Mouse (Mus musculus) heart, adult 2 months (tissue): ENCODE measurements around the gene Fxyd2. TPM values are rescaled to one million over a fixed set of nuclear protein-coding genes. Genes with fewer than 3 reads are reported as not detected.

ENCODE experiments used
- DNase-seq, 2 experiments: peaks; one replicate each; pipeline ENCODE4 v3.0.0; 2021
- H3K27ac ChIP-seq: fragments of 200-600 bp; 2 replicates; pipeline ENCODE4 v1.8.1; 2022
- H3K27me3 ChIP-seq: fragments of 200-500 bp; 2 replicates; pipeline ENCODE4 v1.6.1; 2012; ENCODE audit warnings: mild to moderate bottlenecking, low read length, inconsistent platforms, mixed read lengths; ENCODE audit not compliant: control insufficient read depth, insufficient read depth
- H3K36me3 ChIP-seq: fragments of 200-500 bp; 2 replicates; pipeline ENCODE4 v1.6.1; 2012; ENCODE audit warnings: low read length, inconsistent platforms; ENCODE audit not compliant: control insufficient read depth, insufficient read depth
- H3K4me1 ChIP-seq: fragments of 200-500 bp; 2 replicates; pipeline ENCODE4 v1.6.1; 2011; ENCODE audit warnings: low read length; ENCODE audit not compliant: control insufficient read depth, insufficient read depth
- H3K4me3 ChIP-seq: fragments of 200-600 bp; 2 replicates; pipeline ENCODE4 v1.8.1; 2022
- H3K79me2 ChIP-seq: fragments of 200-500 bp; replicated peaks from 2 replicates; pipeline ENCODE4 v1.6.1; 2012; ENCODE audit warnings: mild to moderate bottlenecking, inconsistent platforms, low read length, moderate library complexity, mixed read lengths; ENCODE audit not compliant: control insufficient read depth, insufficient read depth
- H3K9ac ChIP-seq: fragments of 200-500 bp; 2 replicates; pipeline ENCODE4 v1.6.1; 2012; ENCODE audit warnings: low read depth, mild to moderate bottlenecking, control low read depth, inconsistent platforms, low read length, mixed read lengths
- CTCF ChIP-seq: fragments of 200-600 bp; IDR thresholded peaks from 2 replicates; pipeline ENCODE4 v1.8.1; 2022; ENCODE audit warnings: antibody characterized with exemption, mild to moderate bottlenecking, moderate library complexity
- EP300 ChIP-seq: fragments of 200-500 bp; IDR thresholded peaks from 2 replicates; pipeline ENCODE4 v1.6.1; 2011; ENCODE audit warnings: low read depth, low read length, control low read depth; ENCODE audit not compliant: insufficient read depth
- POLR2A ChIP-seq: fragments of 200-500 bp; IDR thresholded peaks from 2 replicates; pipeline ENCODE4 v1.6.1; 2011; ENCODE audit warnings: mild to moderate bottlenecking, low read depth, low read length, control low read depth; ENCODE audit not compliant: insufficient read depth
- WGBS: fragments of 180-500 bp; shearing (Covaris S2); methylation state at CpG from one replicate; pipeline ENCODE4 v1.1.7; 2018; 5-methylcytosine and 5-hydroxymethylcytosine counted together
- intact Hi-C: fragments of 180-260 bp; cut with DNase I; formaldehyde crosslinking; loops from one replicate; pipeline ENCODE4 v1.15.1; 2025
- polyA plus RNA-seq: library from polyadenylated mRNA; depleted of rRNA; stranded (reverse); fragments of >200 nt; gene quantifications from 2 replicates; pipeline ENCODE4 v1.2.3, GENCODE M21; 2012
- total RNA-seq, 2 experiments: library from RNA; stranded (reverse); gene quantifications; 2 replicates each; pipeline ENCODE4 v1.2.3; 2021

Fxyd2 gene
- total and polyA plus RNA-seq, 3 experiments, result 2.8 to 9.7 (median 3.3) TPM

GRCm38 (mm10) chr9:45383883-45384282 lies 15.6 kb upstream of the Fxyd2 start:
- no peaks in the 10 kb centered on the region for H3K36me3 ChIP-seq
- peaks cover under 1% of the 10 kb centered on the region for H3K4me1 ChIP-seq
- no peak overlapping the region for H3K27ac ChIP-seq
- no peaks in the 10 kb centered on the region for H3K27me3 ChIP-seq
- no peaks in the 10 kb centered on the region for H3K79me2 ChIP-seq
- no peak overlapping the region for H3K4me3 ChIP-seq
- DNase-seq, result no peak
- TF ChIP-seq POLR2A (no peak), EP300 (no peak), CTCF (no peak)
- intact Hi-C loops, result no loop called here
- H3K9ac ChIP-seq, result no peak overlapping the region
- 89% methylated on average over 6 of the region's 6 CpGs for WGBS

GRCm38 (mm10) chr9:45386698-45387097 lies 12.8 kb upstream of the Fxyd2 start:
- intact Hi-C loops, result no loop called here
- no peak overlapping the region for H3K9ac ChIP-seq
- H3K36me3 ChIP-seq, result no peaks in the 10 kb centered on the region
- DNase-seq, result no peak
- 69% methylated on average over 5 of the region's 5 CpGs for WGBS
- no peaks in the 10 kb centered on the region for H3K27me3 ChIP-seq
- no peaks in the 10 kb centered on the region for H3K79me2 ChIP-seq
- H3K27ac ChIP-seq, result no peak overlapping the region
- TF ChIP-seq POLR2A (no peak), CTCF (peak; percentile 18; the same call in 1 of the 2 replicates)
- H3K4me1 ChIP-seq, result no peaks in the 10 kb centered on the region
- no peak overlapping the region for H3K4me3 ChIP-seq

GRCm38 (mm10) chr9:45388385-45388994 lies 11.0 kb upstream of the Fxyd2 start:
- Histone ChIP-seq H3K9ac (no peak overlapping the region), H3K27ac (no peak overlapping the region), H3K27me3 (no peaks in the 10 kb centered on the region), H3K4me1 (no peaks in the 10 kb centered on the region), H3K79me2 (no peaks in the 10 kb centered on the region), H3K4me3 (no peak overlapping the region), H3K36me3 (no peaks in the 10 kb centered on the region)
- TF ChIP-seq POLR2A (no peak), CTCF (no peak; the same call in none of the 2 replicates), EP300 (peak; percentile 96; the same call in 1 of the 2 replicates)
- intact Hi-C loops, result loop anchor here (1.0 kb wide), 3 partner anchors 43 to 167 kb away; no protein-coding TSS in a partner anchor
- WGBS, result 36% methylated on average over 12 of the region's 12 CpGs
- DNase-seq, result peak; percentile 82 to 90

GRCm38 (mm10) chr9:45389596-45389995 lies 9.9 kb upstream of the Fxyd2 start:
- Histone ChIP-seq H3K27me3 (no peaks in the 10 kb centered on the region), H3K4me1 (no peaks in the 10 kb centered on the region), H3K27ac (no peak overlapping the region), H3K79me2 (no peaks in the 10 kb centered on the region), H3K4me3 (no peak overlapping the region), H3K36me3 (no peaks in the 10 kb centered on the region), H3K9ac (no peak overlapping the region)
- WGBS, result 81% methylated on average over 8 of the region's 8 CpGs
- intact Hi-C loops, result no loop called here
- no peak for TF ChIP-seq CTCF
- TF ChIP-seq EP300, result no peak
- no peak for TF ChIP-seq POLR2A
- DNase-seq, result no peak

GRCm38 (mm10) chr9:45391299-45391698 lies 8.2 kb upstream of the Fxyd2 start:
- TF ChIP-seq POLR2A (no peak), CTCF (no peak), EP300 (no peak)
- Histone ChIP-seq H3K27ac (no peak overlapping the region), H3K4me1 (no peaks in the 10 kb centered on the region), H3K79me2 (no peaks in the 10 kb centered on the region), H3K27me3 (no peaks in the 10 kb centered on the region), H3K36me3 (no peaks in the 10 kb centered on the region), H3K9ac (no peak overlapping the region), H3K4me3 (no peak overlapping the region)
- WGBS, result 86% methylated on average over 7 of the region's 7 CpGs
- intact Hi-C loops, result no loop called here
- no peak for DNase-seq

- H3K36me3 ChIP-seq, result no peaks in the 10 kb centered on the region
- no peak for DNase-seq
- no peak overlapping the region for H3K27ac ChIP-seq
- 73% methylated on average over 6 of the region's 6 CpGs for WGBS
- intact Hi-C loops, result no loop called here
- H3K4me3 ChIP-seq, result no peak overlapping the region
- H3K9ac ChIP-seq, result no peak overlapping the region
- no peaks in the 10 kb centered on the region for H3K79me2 ChIP-seq
- H3K27me3 ChIP-seq, result no peaks in the 10 kb centered on the region
- H3K4me1 ChIP-seq, result no peaks in the 10 kb centered on the region
- TF ChIP-seq POLR2A (no peak), CTCF (no peak), EP300 (no peak)
Measured at GRCm38 (mm10) chr9:45395218-45395617, 4.3 kb upstream of the Fxyd2 start.
